Mouse (Mus musculus) heart, embryonic 11.5 days (tissue): ENCODE measurements around the gene Gpr101. TPM values are rescaled to one million over a fixed set of nuclear protein-coding genes. Genes with fewer than 3 reads are reported as not detected.
A peak's percentile ranks its signal among the peaks of the same experiment; 100 is the strongest.

Experiments
- ATAC-seq: fragments of 200-750 bp; cut with Nextera tagmentation; replicated peaks from 2 replicates; pipeline ENCODE4 v1.8.0; 2017; ENCODE audit warnings: moderate library complexity; ENCODE audit not compliant: insufficient number of reproducible peaks, low FRiP score, low TSS enrichment
- H3K27ac ChIP-seq: fragments of 300-500 bp; sonication (generic); 2 replicates; pipeline ENCODE4 v1.5.1; 2014; ENCODE audit warnings: mild to moderate bottlenecking, low read depth, low read length
- H3K27me3 ChIP-seq: fragments of 300-500 bp; sonication (generic); 2 replicates; pipeline ENCODE4 v1.6.1; 2014; ENCODE audit warnings: mild to moderate bottlenecking, low read length, mixed read lengths; ENCODE audit not compliant: control insufficient read depth, insufficient read depth
- H3K36me3 ChIP-seq: fragments of 300-500 bp; sonication (generic); 2 replicates; pipeline ENCODE4 v1.6.1; 2014; ENCODE audit warnings: mild to moderate bottlenecking, low read length, moderate library complexity, mixed read lengths; ENCODE audit not compliant: control insufficient read depth, insufficient read depth
- H3K4me1 ChIP-seq: fragments of 300-500 bp; sonication (generic); 2 replicates; pipeline ENCODE4 v1.6.1; 2014; ENCODE audit warnings: low read length; ENCODE audit not compliant: control insufficient read depth, insufficient read depth
- H3K4me2 ChIP-seq: fragments of 300-500 bp; sonication (generic); 2 replicates; pipeline ENCODE4 v1.6.1; 2014; ENCODE audit warnings: mild to moderate bottlenecking, moderate library complexity
- H3K4me3 ChIP-seq: fragments of 300-500 bp; sonication (generic); 2 replicates; pipeline ENCODE4 v1.5.1; 2014; ENCODE audit warnings: low read depth, low read length
- H3K9ac ChIP-seq: fragments of 300-500 bp; sonication (generic); 2 replicates; pipeline ENCODE4 v1.6.1; 2014; ENCODE audit warnings: mild to moderate bottlenecking, low read depth, low read length, moderate library complexity
- H3K9me3 ChIP-seq: fragments of 300-500 bp; sonication (generic); replicated peaks from 2 replicates; pipeline ENCODE4 v1.6.1; 2016; ENCODE audit warnings: low read length; ENCODE audit not compliant: control insufficient read depth
- WGBS: fragments of 180-500 bp; shearing (Covaris S2); extraction: QIAGEN DNeasy Blood & Tissue Kit; methylation state at CpG from one replicate; pipeline ENCODE4 v1.1.7; 2014; ENCODE audit not compliant: insufficient replicate concordance; 5-methylcytosine and 5-hydroxymethylcytosine counted together
- polyA plus RNA-seq: library from polyadenylated mRNA; unstranded; fragments of >200 nt; fragmentation: Nextera tagmentation; extraction: Ambion mirVana; gene quantifications from 2 replicates; pipeline ENCODE4 v1.2.1, GENCODE M21; 2014

Gpr101 gene
- polyA plus RNA-seq, result not detected in 2 replicates

- Histone ChIP-seq H3K4me1 (no peaks in the 10 kb centered on the region), H3K4me3 (peak within 1 kb of the TSS; percentile 31), H3K9ac (no peak within 1 kb of the TSS), H3K27me3 (peaks cover 27% of the 10 kb centered on the region), H3K4me2 (peak within 1 kb of the TSS; percentile 62), H3K9me3 (no peaks in the 10 kb centered on the region), H3K27ac (no peak within 1 kb of the TSS), H3K36me3 (no peaks in the 10 kb centered on the region)
- 5% methylated on average over 17 of the region's 28 CpGs for WGBS
- ATAC-seq, result no peak
Observed at GRCm38 (mm10) chrX:57503634-57504033, at the start of gene Gpr101. TSS of gene Gpr101 (minus strand) at chrX:57503757.

- no peak overlapping the region for H3K9ac ChIP-seq
- no peak for ATAC-seq
- no peaks in the 10 kb centered on the region for H3K27me3 ChIP-seq
- H3K4me3 ChIP-seq, result no peak overlapping the region
- no peaks in the 10 kb centered on the region for H3K4me1 ChIP-seq
- H3K27ac ChIP-seq, result no peak overlapping the region
- no peaks in the 10 kb centered on the region for H3K9me3 ChIP-seq
- peak overlapping the region; percentile 45 for H3K4me2 ChIP-seq
- 35% methylated on average over 28 of the region's 28 CpGs for WGBS
- no peaks in the 10 kb centered on the region for H3K36me3 ChIP-seq
Observed at GRCm38 (mm10) chrX:57521117-57522095, 17.8 kb upstream of the Gpr101 start.

- Histone ChIP-seq H3K4me1 (no peaks in the 10 kb centered on the region), H3K9ac (no peak overlapping the region), H3K4me2 (no peak overlapping the region), H3K36me3 (no peaks in the 10 kb centered on the region), H3K9me3 (no peaks in the 10 kb centered on the region), H3K27me3 (peaks cover 24% of the 10 kb centered on the region), H3K27ac (no peak overlapping the region), H3K4me3 (no peak overlapping the region)
- 59% methylated on average over 1 of the region's 1 CpGs for WGBS
- no peak for ATAC-seq
Observed at GRCm38 (mm10) chrX:57506247-57506646, 2.7 kb upstream of the Gpr101 start.

Other genes starting within 250 kb of the Gpr101 start
- gene Arhgef6, start 165.0 kb downstream of the Gpr101 start, polyA plus RNA-seq, result 26.5 and 31.9 TPM in 2 replicates
- gene Rbmx, start 110.7 kb downstream of the Gpr101 start, polyA plus RNA-seq, result 94.5 and 96.2 TPM in 2 replicates
- gene Gm364, start 94.6 kb downstream of the Gpr101 start, polyA plus RNA-seq, result not detected in 2 replicates